Mouse (Mus musculus) thymus, adult 2 months (tissue): ENCODE measurements around the gene Efcc1.

Experiments used
- CTCF ChIP-seq: fragments of 200-500 bp; IDR thresholded peaks from 2 replicates; pipeline ENCODE4 v1.5.1; 2012; ENCODE audit warnings: mild to moderate bottlenecking, control low read depth, low read length, moderate library complexity, borderline replicate concordance; ENCODE audit not compliant: control insufficient read depth, poor library complexity, insufficient read depth; ENCODE audit errors: extremely low read depth
- POLR2A ChIP-seq: fragments of 200-500 bp; IDR thresholded peaks from 2 replicates; pipeline ENCODE4 v1.6.1; 2012; ENCODE audit warnings: mild to moderate bottlenecking, low read length, control low read depth, moderate library complexity; ENCODE audit not compliant: control insufficient read depth, poor library complexity, insufficient read depth; ENCODE audit errors: extremely low read depth

GRCm38 (mm10) chr6:87744632-87745031 lies 14.0 kb downstream of the Efcc1 start:
- no peak for TF ChIP-seq POLR2A
- TF ChIP-seq CTCF, result no peak
